Mouse (Mus musculus): ENCODE results near the gene Osbpl5. TPM values are rescaled to one million over a fixed set of nuclear protein-coding genes. Genes with fewer than 3 reads are reported as not detected.
"Not testable (repeated sequence)": the region's sequence is repeated elsewhere in the genome, so short reads cannot be mapped to it uniquely, and the experiment has no call there.

The Osbpl5 gene
- total RNA-seq, 2 experiments from 2014 or later: 16.6 to 17.6 TPM

GRCm38 (mm10) chr7:143709395-143709794 lies 47.4 kb downstream of the Osbpl5 start:
- DNase-seq: no peak

GRCm38 (mm10) chr7:143706697-143707438 lies 49.9 kb downstream of the Osbpl5 start:
- DNase-seq: peak; percentile 93 to 96

- peak in 1 of 2 experiments; percentile 67 for DNase-seq
These were observed 60.6 kb downstream of the Osbpl5 start for GRCm38 (mm10) chr7:143696140-143696539.

GRCm38 (mm10) chr7:143694550-143694949 lies 62.2 kb downstream of the Osbpl5 start:
- no peak for DNase-seq

- DNase-seq: no peak
These were observed 63.9 kb downstream of the Osbpl5 start for GRCm38 (mm10) chr7:143692746-143693510.

GRCm38 (mm10) chr7:143691909-143692308 lies 64.9 kb downstream of the Osbpl5 start:
- no peak for DNase-seq

GRCm38 (mm10) chr7:143691181-143691580 lies 65.6 kb downstream of the Osbpl5 start:
- DNase-seq: no peak

- DNase-seq: no peak
These were observed 66.8 kb downstream of the Osbpl5 start for GRCm38 (mm10) chr7:143689946-143690345.

GRCm38 (mm10) chr7:143689481-143689880 lies 67.3 kb downstream of the Osbpl5 start:
- no peak for DNase-seq

GRCm38 (mm10) chr7:143686676-143687075 lies 70.1 kb downstream of the Osbpl5 start:
- not testable (repeated sequence) for DNase-seq

GRCm38 (mm10) chr7:143686191-143686590 lies 70.6 kb downstream of the Osbpl5 start:
- DNase-seq: not testable (repeated sequence)

- peak; percentile 83 to 89 for DNase-seq
These were observed 71.3 kb downstream of the Osbpl5 start, which contains the start of gene Tnfrsf23 for GRCm38 (mm10) chr7:143685359-143686067. Tnfrsf23 (minus strand) TSS chr7:143685872.

GRCm38 (mm10) chr7:143684569-143684968 lies 72.2 kb downstream of the Osbpl5 start:
- DNase-seq: not testable (repeated sequence)

- DNase-seq: no peak
These were observed 75.2 kb downstream of the Osbpl5 start for GRCm38 (mm10) chr7:143681566-143681965.

GRCm38 (mm10) chr7:143680836-143681235 lies 75.9 kb downstream of the Osbpl5 start:
- DNase-seq: peak in 1 of 2 experiments; percentile 0

- DNase-seq: peak in 1 of 2 experiments; percentile 0
These were observed 77.1 kb downstream of the Osbpl5 start for GRCm38 (mm10) chr7:143679650-143680049.

- no peak for DNase-seq
These were observed 90.1 kb downstream of the Osbpl5 start for GRCm38 (mm10) chr7:143666427-143667311.

- DNase-seq: no peak
These were observed 93.3 kb downstream of the Osbpl5 start for GRCm38 (mm10) chr7:143663470-143663869.

- DNase-seq: no peak
These were observed 96.0 kb downstream of the Osbpl5 start for GRCm38 (mm10) chr7:143660797-143661196.

- not testable (repeated sequence) for DNase-seq
These were observed 106.9 kb downstream of the Osbpl5 start for GRCm38 (mm10) chr7:143649769-143650346.
